Mouse (Mus musculus): ENCODE measurements around the gene Fli1. TPM values are rescaled to one million over a fixed set of nuclear protein-coding genes. Genes with fewer than 3 reads are reported as not detected.

Gene Fli1
- polyA plus RNA-seq, 1 experiment from 2014 or later, result 18.8 TPM

- Histone ChIP-seq H3K9ac (ENCODE audit: low read depth, low read length) (no peak overlapping the region), H3K9me3 (ENCODE audit: control insufficient read depth, low read length) (no peaks in the 10 kb centered on the region), H3K4me3 (ENCODE audit: low read depth, low read length) (no peak overlapping the region), H3K36me3 (ENCODE audit: control insufficient read depth, insufficient read depth, low read length) (no peaks in the 10 kb centered on the region), H3K4me1 (ENCODE audit: control insufficient read depth, insufficient read depth, low read length) (no peaks in the 10 kb centered on the region), H3K27ac (replicated peaks; ENCODE audit: low read depth, low read length) (no peak overlapping the region), H3K4me2 (ENCODE audit: low read depth, low read length) (no peak overlapping the region), H3K27me3 (replicated peaks; ENCODE audit: control insufficient read depth, insufficient read depth, low read length) (no peaks in the 10 kb centered on the region)
- no peak for DNase-seq (ENCODE audit: low spot score)
- ATAC-seq (ENCODE audit: low read depth), result no peak
- WGBS, result 63% methylated on average over 8 of the region's 8 CpGs
These were observed 17.2 kb upstream of the Fli1 start for GRCm38 (mm10) chr9:32559859-32560258.

GRCm38 (mm10) chr9:32559454-32559853 is 16.8 kb upstream of the Fli1 start:
- Histone ChIP-seq H3K4me1 (ENCODE audit: control insufficient read depth, insufficient read depth, low read length) (no peaks in the 10 kb centered on the region), H3K36me3 (ENCODE audit: control insufficient read depth, insufficient read depth, low read length) (no peaks in the 10 kb centered on the region), H3K4me3 (ENCODE audit: low read depth, low read length) (no peak overlapping the region), H3K27me3 (replicated peaks; ENCODE audit: control insufficient read depth, insufficient read depth, low read length) (no peaks in the 10 kb centered on the region), H3K9me3 (ENCODE audit: control insufficient read depth, low read length) (no peaks in the 10 kb centered on the region), H3K9ac (ENCODE audit: low read depth, low read length) (no peak overlapping the region), H3K27ac (replicated peaks; ENCODE audit: low read depth, low read length) (no peak overlapping the region), H3K4me2 (ENCODE audit: low read depth, low read length) (no peak overlapping the region)
- no peak for ATAC-seq (ENCODE audit: low read depth)
- no peak for DNase-seq (ENCODE audit: low spot score)

GRCm38 (mm10) chr9:32556313-32556712 is 13.7 kb upstream of the Fli1 start:
- Histone ChIP-seq H3K9me3 (ENCODE audit: control insufficient read depth, low read length) (no peaks in the 10 kb centered on the region), H3K27ac (replicated peaks; ENCODE audit: low read depth, low read length) (no peak overlapping the region), H3K4me2 (ENCODE audit: low read depth, low read length) (no peak overlapping the region), H3K9ac (ENCODE audit: low read depth, low read length) (no peak overlapping the region), H3K4me3 (ENCODE audit: low read depth, low read length) (no peak overlapping the region), H3K36me3 (ENCODE audit: control insufficient read depth, insufficient read depth, low read length) (no peaks in the 10 kb centered on the region), H3K4me1 (ENCODE audit: control insufficient read depth, insufficient read depth, low read length) (no peaks in the 10 kb centered on the region), H3K27me3 (replicated peaks; ENCODE audit: control insufficient read depth, insufficient read depth, low read length) (no peaks in the 10 kb centered on the region)
- ATAC-seq (ENCODE audit: low read depth) (no peak), DNase-seq (ENCODE audit: low spot score) (no peak)
- 62% methylated on average over 7 of the region's 7 CpGs for WGBS

- no peaks in the 10 kb centered on the region for H3K27me3 ChIP-seq (replicated peaks; ENCODE audit: control insufficient read depth, insufficient read depth, low read length)
- H3K4me1 ChIP-seq (ENCODE audit: control insufficient read depth, insufficient read depth, low read length), result peaks cover 6% of the 10 kb centered on the region
- H3K9ac ChIP-seq (ENCODE audit: low read depth, low read length), result no peak overlapping the region
- no peak overlapping the region for H3K4me2 ChIP-seq (ENCODE audit: low read depth, low read length)
- H3K4me3 ChIP-seq (ENCODE audit: low read depth, low read length), result no peak overlapping the region
- no peaks in the 10 kb centered on the region for H3K9me3 ChIP-seq (ENCODE audit: control insufficient read depth, low read length)
- DNase-seq (ENCODE audit: low spot score), result no peak
- 87% methylated on average over 3 of the region's 3 CpGs for WGBS
- ATAC-seq (ENCODE audit: low read depth), result no peak
- no peaks in the 10 kb centered on the region for H3K36me3 ChIP-seq (ENCODE audit: control insufficient read depth, insufficient read depth, low read length)
- H3K27ac ChIP-seq (replicated peaks; ENCODE audit: low read depth, low read length), result no peak overlapping the region
These were observed 12.6 kb upstream of the Fli1 start for GRCm38 (mm10) chr9:32555279-32555678.

- Histone ChIP-seq H3K4me3 (ENCODE audit: low read depth, low read length) (no peak overlapping the region), H3K27me3 (replicated peaks; ENCODE audit: control insufficient read depth, insufficient read depth, low read length) (0 out of 2 replicates have a peak, but pooled peaks cover 9% of the 10 kb centered on the region), H3K27ac (replicated peaks; ENCODE audit: low read depth, low read length) (no peak overlapping the region; the same call in 1 of the 2 replicates), H3K36me3 (ENCODE audit: control insufficient read depth, insufficient read depth, low read length) (no peaks in the 10 kb centered on the region), H3K9ac (ENCODE audit: low read depth, low read length) (0 out of 2 replicates have a peak overlapping the region, but pooled peaks have one; percentile 26), H3K4me2 (ENCODE audit: low read depth, low read length) (0 out of 2 replicates have a peak overlapping the region, but pooled peaks have one; percentile 13), H3K4me1 (ENCODE audit: control insufficient read depth, insufficient read depth, low read length) (peaks cover 45% of the 10 kb centered on the region), H3K9me3 (ENCODE audit: control insufficient read depth, low read length) (no peaks in the 10 kb centered on the region)
- 5% methylated on average over 10 of the region's 10 CpGs for WGBS
- DNase-seq (ENCODE audit: low spot score), result peak; percentile 48
- peak; percentile 50; the same call in 1 of the 2 replicates for ATAC-seq (ENCODE audit: low read depth)
These were observed 7.9 kb upstream of the Fli1 start for GRCm38 (mm10) chr9:32550541-32550940.

GRCm38 (mm10) chr9:32549462-32550384 is 7.1 kb upstream of the Fli1 start:
- Histone ChIP-seq H3K27ac (replicated peaks; ENCODE audit: low read depth, low read length) (no peak overlapping the region; the same call in 1 of the 2 replicates), H3K9ac (ENCODE audit: low read depth, low read length) (no peak overlapping the region), H3K9me3 (ENCODE audit: control insufficient read depth, low read length) (no peaks in the 10 kb centered on the region), H3K4me2 (ENCODE audit: low read depth, low read length) (no peak overlapping the region), H3K36me3 (ENCODE audit: control insufficient read depth, insufficient read depth, low read length) (no peaks in the 10 kb centered on the region), H3K27me3 (replicated peaks; ENCODE audit: control insufficient read depth, insufficient read depth, low read length) (0 out of 2 replicates have a peak, but pooled peaks cover 10% of the 10 kb centered on the region), H3K4me1 (ENCODE audit: control insufficient read depth, insufficient read depth, low read length) (peaks cover 54% of the 10 kb centered on the region), H3K4me3 (ENCODE audit: low read depth, low read length) (no peak overlapping the region)
- WGBS, result 17% methylated on average over 6 of the region's 6 CpGs
- ATAC-seq (ENCODE audit: low read depth) (no peak), DNase-seq (ENCODE audit: low spot score) (no peak)

GRCm38 (mm10) chr9:32546731-32547130 is 4.1 kb upstream of the Fli1 start:
- Histone ChIP-seq H3K27ac (replicated peaks; ENCODE audit: low read depth, low read length) (no peak overlapping the region), H3K36me3 (ENCODE audit: control insufficient read depth, insufficient read depth, low read length) (no peaks in the 10 kb centered on the region), H3K4me2 (ENCODE audit: low read depth, low read length) (no peak overlapping the region), H3K27me3 (replicated peaks; ENCODE audit: control insufficient read depth, insufficient read depth, low read length) (peaks cover 26% of the 10 kb centered on the region; the same call in 1 of the 2 replicates), H3K9ac (ENCODE audit: low read depth, low read length) (no peak overlapping the region), H3K9me3 (ENCODE audit: control insufficient read depth, low read length) (no peaks in the 10 kb centered on the region), H3K4me3 (ENCODE audit: low read depth, low read length) (no peak overlapping the region), H3K4me1 (ENCODE audit: control insufficient read depth, insufficient read depth, low read length) (peaks cover 73% of the 10 kb centered on the region)
- DNase-seq (ENCODE audit: low spot score) (no peak), ATAC-seq (ENCODE audit: low read depth) (no peak)
- 38% methylated on average over 2 of the region's 2 CpGs for WGBS

- 0 out of 2 replicates have a peak overlapping the region, but pooled peaks have one; percentile 25 for H3K9ac ChIP-seq (ENCODE audit: low read depth, low read length)
- H3K9me3 ChIP-seq (ENCODE audit: control insufficient read depth, low read length), result no peaks in the 10 kb centered on the region
- peak overlapping the region; percentile 14 for H3K4me3 ChIP-seq (ENCODE audit: low read depth, low read length)
- H3K4me1 ChIP-seq (ENCODE audit: control insufficient read depth, insufficient read depth, low read length), result peaks cover 64% of the 10 kb centered on the region
- H3K27ac ChIP-seq (replicated peaks; ENCODE audit: low read depth, low read length), result peak overlapping the region; percentile 91
- DNase-seq (ENCODE audit: low spot score) (peak; percentile 85), ATAC-seq (ENCODE audit: low read depth) (0 out of 2 replicates have a peak, but pooled peaks have one; percentile 15)
- H3K27me3 ChIP-seq (replicated peaks; ENCODE audit: control insufficient read depth, insufficient read depth, low read length), result peaks cover 26% of the 10 kb centered on the region; the same call in 1 of the 2 replicates
- WGBS, result 4% methylated on average over 39 of the region's 40 CpGs
- no peaks in the 10 kb centered on the region for H3K36me3 ChIP-seq (ENCODE audit: control insufficient read depth, insufficient read depth, low read length)
- H3K4me2 ChIP-seq (ENCODE audit: low read depth, low read length), result peak overlapping the region; percentile 88
These were observed 2.3 kb upstream of the Fli1 start for GRCm38 (mm10) chr9:32544731-32545661.
